Mouse (Mus musculus): ENCODE data around the gene Sdcbp2. TPM values are rescaled to one million over a fixed set of nuclear protein-coding genes. Genes with fewer than 3 reads are reported as not detected.

Gene Sdcbp2
- polyA plus RNA-seq, 1 experiment from 2014 or later: 0.89 TPM

- no peak overlapping the region for H3K4me2 ChIP-seq (ENCODE audit: low read length)
- H3K9ac ChIP-seq (replicated peaks; ENCODE audit: low read depth, low read length): no peak overlapping the region
- no peak for ATAC-seq
- WGBS: 30% methylated on average over 1 of the region's 1 CpGs
- no peaks in the 10 kb centered on the region for H3K9me3 ChIP-seq (ENCODE audit: control insufficient read depth, low read length)
- no peak overlapping the region for H3K4me3 ChIP-seq (replicated peaks; ENCODE audit: low read length)
- H3K27ac ChIP-seq (ENCODE audit: low read length): no peak overlapping the region
- H3K27me3 ChIP-seq (replicated peaks; ENCODE audit: control insufficient read depth, insufficient read depth, low read length): 0 out of 2 replicates have a peak, but pooled peaks cover 2% of the 10 kb centered on the region
- no peaks in the 10 kb centered on the region for H3K36me3 ChIP-seq (ENCODE audit: control insufficient read depth, insufficient read depth)
- peaks cover 5% of the 10 kb centered on the region for H3K4me1 ChIP-seq (replicated peaks; ENCODE audit: control insufficient read depth, insufficient read depth, low read length)
These were observed 8.5 kb downstream of the Sdcbp2 start for GRCm38 (mm10) chr2:151580945-151581344.

DNA sequence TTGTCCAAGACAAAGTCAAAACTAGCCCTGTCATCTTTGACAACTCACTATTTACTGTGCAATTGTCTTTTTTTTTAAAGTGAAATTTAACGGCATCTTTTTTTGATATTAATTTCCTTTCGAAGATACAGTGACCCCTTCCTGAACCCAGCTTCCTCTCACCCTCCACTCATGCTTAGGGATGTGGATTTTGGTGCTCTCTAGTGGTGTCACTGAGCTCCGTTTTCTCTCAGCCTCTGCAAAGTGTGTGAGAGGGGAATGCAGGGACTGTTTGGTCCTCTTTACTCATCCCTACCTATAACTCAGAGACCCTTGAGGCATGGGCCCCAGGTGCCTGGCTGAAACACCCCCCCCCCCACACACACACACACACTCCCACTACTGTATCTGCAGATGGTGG is 13.5 kb downstream of the Sdcbp2 start:
- Histone ChIP-seq H3K9me3 (ENCODE audit: control insufficient read depth, low read length) (no peaks in the 10 kb centered on the region), H3K9ac (replicated peaks; ENCODE audit: low read depth, low read length) (no peak overlapping the region), H3K36me3 (ENCODE audit: control insufficient read depth, insufficient read depth) (no peaks in the 10 kb centered on the region), H3K27me3 (replicated peaks; ENCODE audit: control insufficient read depth, insufficient read depth, low read length) (no peaks in the 10 kb centered on the region), H3K4me2 (ENCODE audit: low read length) (no peak overlapping the region), H3K4me1 (replicated peaks; ENCODE audit: control insufficient read depth, insufficient read depth, low read length) (no peaks in the 10 kb centered on the region), H3K27ac (ENCODE audit: low read length) (no peak overlapping the region), H3K4me3 (replicated peaks; ENCODE audit: low read length) (no peak overlapping the region)
- 0 out of 2 replicates have a peak, but pooled peaks have one; percentile 29 for ATAC-seq
- WGBS: 65% methylated on average over 3 of the region's 3 CpGs

DNA sequence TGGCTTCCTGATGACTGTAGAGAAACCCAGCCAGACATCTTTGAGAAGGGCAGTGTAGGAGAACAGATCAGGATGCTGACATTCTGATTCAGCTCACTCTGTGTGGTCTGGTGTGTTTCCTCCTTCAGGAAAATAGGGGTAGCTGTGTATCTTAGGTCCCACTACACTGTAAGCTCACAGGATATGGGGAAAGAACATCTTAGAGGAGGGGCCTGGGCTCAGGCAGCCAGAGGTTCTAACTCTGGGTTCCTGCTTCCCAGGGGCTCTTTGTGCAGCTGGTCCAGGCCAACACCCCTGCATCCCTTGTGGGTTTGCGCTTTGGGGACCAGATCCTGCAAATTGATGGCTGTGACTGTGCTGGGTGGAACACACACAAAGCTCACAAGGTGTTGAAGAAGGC is 14.4 kb downstream of the Sdcbp2 start:
- Histone ChIP-seq H3K9ac (replicated peaks; ENCODE audit: low read depth, low read length) (no peak overlapping the region), H3K9me3 (ENCODE audit: control insufficient read depth, low read length) (no peaks in the 10 kb centered on the region), H3K4me2 (ENCODE audit: low read length) (no peak overlapping the region), H3K4me1 (replicated peaks; ENCODE audit: control insufficient read depth, insufficient read depth, low read length) (no peaks in the 10 kb centered on the region), H3K36me3 (ENCODE audit: control insufficient read depth, insufficient read depth) (no peaks in the 10 kb centered on the region), H3K27ac (ENCODE audit: low read length) (no peak overlapping the region), H3K4me3 (replicated peaks; ENCODE audit: low read length) (no peak overlapping the region), H3K27me3 (replicated peaks; ENCODE audit: control insufficient read depth, insufficient read depth, low read length) (no peaks in the 10 kb centered on the region)
- WGBS: 100% methylated on average over 1 of the region's 1 CpGs
- no peak for ATAC-seq

DNA sequence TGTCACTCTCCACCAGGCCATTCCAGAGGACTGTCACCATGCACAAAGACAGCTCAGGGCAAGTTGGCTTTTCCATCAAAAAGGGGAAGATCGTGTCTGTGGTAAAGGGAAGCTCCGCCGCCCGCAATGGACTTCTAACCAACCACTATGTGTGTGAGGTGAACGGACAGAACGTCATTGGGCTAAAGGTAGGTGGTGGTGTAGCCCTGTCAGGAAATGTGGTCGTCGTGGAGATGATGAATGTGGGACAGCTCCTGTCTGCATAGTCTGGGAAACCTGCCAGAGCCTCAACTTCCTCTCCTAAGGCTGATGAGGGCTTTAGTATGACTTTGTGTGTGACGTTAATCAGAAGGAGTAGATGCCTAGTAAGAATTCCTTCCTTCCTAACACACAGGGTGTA is 14.9 kb downstream of the Sdcbp2 start:
- 83% methylated on average over 9 of the region's 9 CpGs for WGBS
- Histone ChIP-seq H3K4me1 (replicated peaks; ENCODE audit: control insufficient read depth, insufficient read depth, low read length) (no peaks in the 10 kb centered on the region), H3K9me3 (ENCODE audit: control insufficient read depth, low read length) (no peaks in the 10 kb centered on the region), H3K27ac (ENCODE audit: low read length) (no peak overlapping the region), H3K9ac (replicated peaks; ENCODE audit: low read depth, low read length) (no peak overlapping the region), H3K4me2 (ENCODE audit: low read length) (no peak overlapping the region), H3K4me3 (replicated peaks; ENCODE audit: low read length) (no peak overlapping the region), H3K36me3 (ENCODE audit: control insufficient read depth, insufficient read depth) (no peaks in the 10 kb centered on the region), H3K27me3 (replicated peaks; ENCODE audit: control insufficient read depth, insufficient read depth, low read length) (no peaks in the 10 kb centered on the region)
- ATAC-seq: no peak

- H3K27me3 ChIP-seq (replicated peaks; ENCODE audit: control insufficient read depth, insufficient read depth, low read length): no peaks in the 10 kb centered on the region
- no peaks in the 10 kb centered on the region for H3K9me3 ChIP-seq (ENCODE audit: control insufficient read depth, low read length)
- WGBS: 78% methylated on average over 2 of the region's 2 CpGs
- peaks cover under 1% of the 10 kb centered on the region; the same call in 1 of the 2 replicates for H3K4me1 ChIP-seq (replicated peaks; ENCODE audit: control insufficient read depth, insufficient read depth, low read length)
- no peak overlapping the region for H3K4me2 ChIP-seq (ENCODE audit: low read length)
- ATAC-seq: no peak
- H3K4me3 ChIP-seq (replicated peaks; ENCODE audit: low read length): no peak overlapping the region
- H3K27ac ChIP-seq (ENCODE audit: low read length): no peak overlapping the region
- H3K36me3 ChIP-seq (ENCODE audit: control insufficient read depth, insufficient read depth): no peaks in the 10 kb centered on the region
- H3K9ac ChIP-seq (replicated peaks; ENCODE audit: low read depth, low read length): no peak overlapping the region
These were observed 25.6 kb downstream of the Sdcbp2 start for GRCm38 (mm10) chr2:151598068-151598467.

- H3K4me2 ChIP-seq (ENCODE audit: low read length): no peak overlapping the region
- no peak overlapping the region for H3K9ac ChIP-seq (replicated peaks; ENCODE audit: low read depth, low read length)
- no peak for ATAC-seq
- no peak overlapping the region for H3K4me3 ChIP-seq (replicated peaks; ENCODE audit: low read length)
- peaks cover 23% of the 10 kb centered on the region for H3K4me1 ChIP-seq (replicated peaks; ENCODE audit: control insufficient read depth, insufficient read depth, low read length)
- no peak overlapping the region for H3K27ac ChIP-seq (ENCODE audit: low read length)
- H3K27me3 ChIP-seq (replicated peaks; ENCODE audit: control insufficient read depth, insufficient read depth, low read length): no peaks in the 10 kb centered on the region
- WGBS: 84% methylated on average over 4 of the region's 4 CpGs
- H3K9me3 ChIP-seq (ENCODE audit: control insufficient read depth, low read length): no peaks in the 10 kb centered on the region
- no peaks in the 10 kb centered on the region for H3K36me3 ChIP-seq (ENCODE audit: control insufficient read depth, insufficient read depth)
These were observed 29.7 kb downstream of the Sdcbp2 start for GRCm38 (mm10) chr2:151602106-151602505.

- Histone ChIP-seq H3K9ac (replicated peaks; ENCODE audit: low read depth, low read length) (no peak overlapping the region), H3K27ac (ENCODE audit: low read length) (no peak overlapping the region), H3K27me3 (replicated peaks; ENCODE audit: control insufficient read depth, insufficient read depth, low read length) (no peaks in the 10 kb centered on the region), H3K36me3 (ENCODE audit: control insufficient read depth, insufficient read depth) (no peaks in the 10 kb centered on the region), H3K4me1 (replicated peaks; ENCODE audit: control insufficient read depth, insufficient read depth, low read length) (peaks cover 23% of the 10 kb centered on the region), H3K9me3 (ENCODE audit: control insufficient read depth, low read length) (no peaks in the 10 kb centered on the region), H3K4me2 (ENCODE audit: low read length) (no peak overlapping the region), H3K4me3 (replicated peaks; ENCODE audit: low read length) (no peak overlapping the region)
- 3% methylated on average over 4 of the region's 4 CpGs for WGBS
- peak; percentile 65 for ATAC-seq
These were observed 31.2 kb downstream of the Sdcbp2 start for GRCm38 (mm10) chr2:151603630-151604029.

GRCm38 (mm10) chr2:151605437-151605987 is 33.1 kb downstream of the Sdcbp2 start:
- H3K4me2 ChIP-seq (ENCODE audit: low read length): 0 out of 2 replicates have a peak overlapping the region, but pooled peaks have one; percentile 1
- H3K4me3 ChIP-seq (replicated peaks; ENCODE audit: low read length): no peak overlapping the region
- H3K27me3 ChIP-seq (replicated peaks; ENCODE audit: control insufficient read depth, insufficient read depth, low read length): no peaks in the 10 kb centered on the region
- WGBS: 32% methylated on average over 11 of the region's 11 CpGs
- H3K27ac ChIP-seq (ENCODE audit: low read length): no peak overlapping the region; the same call in 1 of the 2 replicates
- peaks cover 23% of the 10 kb centered on the region for H3K4me1 ChIP-seq (replicated peaks; ENCODE audit: control insufficient read depth, insufficient read depth, low read length)
- ATAC-seq: peak; percentile 76
- no peaks in the 10 kb centered on the region for H3K9me3 ChIP-seq (ENCODE audit: control insufficient read depth, low read length)
- H3K36me3 ChIP-seq (ENCODE audit: control insufficient read depth, insufficient read depth): no peaks in the 10 kb centered on the region
- no peak overlapping the region for H3K9ac ChIP-seq (replicated peaks; ENCODE audit: low read depth, low read length)

GRCm38 (mm10) chr2:151608435-151608834 is 36.0 kb downstream of the Sdcbp2 start:
- Histone ChIP-seq H3K27me3 (replicated peaks; ENCODE audit: control insufficient read depth, insufficient read depth, low read length) (no peaks in the 10 kb centered on the region), H3K9ac (replicated peaks; ENCODE audit: low read depth, low read length) (no peak overlapping the region), H3K4me3 (replicated peaks; ENCODE audit: low read length) (no peak overlapping the region), H3K4me1 (replicated peaks; ENCODE audit: control insufficient read depth, insufficient read depth, low read length) (peaks cover 20% of the 10 kb centered on the region), H3K27ac (ENCODE audit: low read length) (no peak overlapping the region), H3K9me3 (ENCODE audit: control insufficient read depth, low read length) (no peaks in the 10 kb centered on the region), H3K36me3 (ENCODE audit: control insufficient read depth, insufficient read depth) (no peaks in the 10 kb centered on the region), H3K4me2 (ENCODE audit: low read length) (no peak overlapping the region)
- WGBS: 82% methylated on average over 1 of the region's 1 CpGs
- ATAC-seq: no peak

- H3K4me3 ChIP-seq (replicated peaks; ENCODE audit: low read length): no peak overlapping the region
- 22% methylated on average over 3 of the region's 3 CpGs for WGBS
- no peak overlapping the region for H3K4me2 ChIP-seq (ENCODE audit: low read length)
- H3K27ac ChIP-seq (ENCODE audit: low read length): no peak overlapping the region
- no peak for ATAC-seq
- H3K36me3 ChIP-seq (ENCODE audit: control insufficient read depth, insufficient read depth): no peaks in the 10 kb centered on the region
- H3K9ac ChIP-seq (replicated peaks; ENCODE audit: low read depth, low read length): no peak overlapping the region
- no peaks in the 10 kb centered on the region for H3K27me3 ChIP-seq (replicated peaks; ENCODE audit: control insufficient read depth, insufficient read depth, low read length)
- H3K4me1 ChIP-seq (replicated peaks; ENCODE audit: control insufficient read depth, insufficient read depth, low read length): peaks cover 10% of the 10 kb centered on the region
- H3K9me3 ChIP-seq (ENCODE audit: control insufficient read depth, low read length): no peaks in the 10 kb centered on the region
These were observed 37.6 kb downstream of the Sdcbp2 start for GRCm38 (mm10) chr2:151609974-151610373.

Measured in forebrain, embryonic 16.5 days (tissue).